Mouse (Mus musculus): Measurements from ENCODE around the gene Rpp40. TPM values are rescaled to one million over a fixed set of nuclear protein-coding genes. Genes with fewer than 3 reads are reported as not detected.

The Rpp40 gene
- 8.1 and 9.6 TPM in 2 replicates for polyA plus RNA-seq (2012; ENCODE audit: low replicate concordance)

DNA sequence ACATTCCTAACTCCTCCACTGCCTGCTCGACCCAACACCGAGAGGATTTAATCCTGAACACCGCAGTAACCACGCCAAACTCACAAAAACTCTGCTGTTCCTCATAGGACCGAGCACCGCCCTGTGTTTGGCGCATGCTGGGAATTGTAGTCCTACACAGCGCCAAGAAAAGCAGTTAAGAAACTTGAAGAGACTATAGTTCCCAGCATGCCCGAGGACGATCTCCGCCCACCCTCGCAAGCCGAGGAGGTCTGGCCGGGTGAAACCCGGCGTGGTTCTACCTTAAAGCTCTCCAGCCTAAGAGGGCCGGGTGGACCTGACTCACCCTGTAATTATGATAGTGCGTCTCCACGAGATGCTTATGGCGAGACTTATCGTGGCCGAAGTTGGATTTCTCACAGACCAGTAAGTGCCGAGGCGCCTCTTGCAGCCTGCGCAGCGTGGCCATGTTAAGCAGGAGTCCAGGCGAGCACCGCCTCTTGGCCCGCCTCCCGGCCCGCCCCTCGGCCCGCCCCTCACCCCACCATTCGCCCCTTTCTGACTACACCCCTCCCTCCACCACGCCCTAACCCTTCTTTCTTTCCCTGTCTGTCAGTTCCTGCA is at the start of gene Rpp40:
Gene Rpp40 (minus strand): TSS at position 481 of the 603 bp plus-strand sequence.

Other genes starting within 250 kb of the Rpp40 start
- 15.8 and 16.9 TPM in 2 replicates for gene Cdyl, start 246.5 kb downstream of the Rpp40 start, polyA plus RNA-seq (2012; ENCODE audit: low replicate concordance)
- 0.07 TPM in 1 of 2 replicates, not detected in the other for gene Ppp1r3g, start 52.5 kb upstream of the Rpp40 start, polyA plus RNA-seq (2012; ENCODE audit: low replicate concordance)
- 14.1 and 28.7 TPM in 2 replicates for gene Fars2, start 211.1 kb upstream of the Rpp40 start, polyA plus RNA-seq (2012; ENCODE audit: low replicate concordance)
- gene Lyrm4, start 211.2 kb upstream of the Rpp40 start, polyA plus RNA-seq (2012; ENCODE audit: low replicate concordance) = 6.1 and 8.3 TPM in 2 replicates

All from leukemia stem cell, adult 10-12 weeks (primary cell).